Mouse (Mus musculus) gastrocnemius, postnatal 10 days (tissue): ENCODE data around the gene Pbx4. TPM values are rescaled to one million over a fixed set of nuclear protein-coding genes. Genes with fewer than 3 reads are reported as not detected.

ENCODE experiments used
- DNase-seq: peaks from one replicate; pipeline ENCODE4 v3.0.0; 2021; ENCODE audit warnings: mixed read lengths
- total RNA-seq, 2 experiments: library from RNA; stranded (reverse); gene quantifications; 2 replicates each; pipeline ENCODE4 v1.2.3; 2021

The Pbx4 gene
- total RNA-seq, 2 experiments from 2014 or later, result 0.47 to 1.1 TPM

- no peak for DNase-seq
Measured at GRCm38 (mm10) chr8:69900895-69901451, 68.7 kb downstream of the Pbx4 start.

- peak; percentile 96 for DNase-seq
Measured at GRCm38 (mm10) chr8:69901484-69902162, 69.3 kb downstream of the Pbx4 start.

- DNase-seq, result peak; percentile 54
Measured at GRCm38 (mm10) chr8:69902163-69903062, 70.1 kb downstream of the Pbx4 start, which contains the start of the genes Tssk6, Ndufa13 and Yjefn3. Gene Tssk6, plus strand, starts transcription at chr8:69902184. Gene Ndufa13, minus strand, starts transcription at chr8:69902558. Gene Yjefn3, minus strand, starts transcription at chr8:69902712.

GRCm38 (mm10) chr8:69903063-69903542 lies 70.8 kb downstream of the Pbx4 start:
- peak; percentile 99 for DNase-seq

DNA sequence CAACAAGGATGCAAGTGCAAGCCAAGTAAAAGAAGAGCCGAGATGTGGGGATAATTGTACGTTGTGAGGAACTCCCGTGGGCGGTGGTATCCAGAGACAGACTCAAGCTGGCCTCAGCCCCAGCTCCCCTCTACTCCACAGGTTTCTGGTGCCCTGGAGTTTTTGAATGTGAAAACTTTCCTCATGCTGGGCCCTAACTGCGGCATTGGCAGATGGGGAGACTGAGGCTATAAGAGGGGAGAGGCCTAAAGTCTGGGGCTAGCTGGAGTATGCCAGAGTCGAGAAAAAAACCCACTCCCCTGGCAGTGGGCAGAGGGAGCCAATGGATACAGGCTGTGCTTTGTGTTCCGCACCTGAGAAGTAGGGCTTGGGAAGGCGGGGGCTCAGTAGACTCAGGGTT lies 71.8 kb downstream of the Pbx4 start:
- DNase-seq, result no peak

DNA sequence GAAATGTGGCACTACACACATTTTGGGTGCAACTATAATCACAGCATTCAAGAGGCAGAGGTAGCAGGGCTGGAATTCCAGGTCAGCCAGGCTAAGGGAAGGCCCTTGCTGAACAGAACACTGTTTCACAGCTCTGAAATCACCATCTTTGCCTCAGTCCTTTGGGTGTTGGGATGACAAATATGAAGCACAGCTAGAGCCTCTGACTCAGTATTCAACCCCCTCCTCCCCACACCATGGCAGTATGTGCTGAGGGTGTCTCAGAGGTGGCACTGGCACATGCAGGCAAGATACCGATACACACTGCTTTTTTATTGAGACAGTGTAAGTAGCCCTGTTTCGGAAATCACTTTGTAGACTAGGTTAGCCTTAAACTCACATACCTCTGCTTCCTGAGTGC lies 74.0 kb downstream of the Pbx4 start:
- DNase-seq, result no peak

DNA sequence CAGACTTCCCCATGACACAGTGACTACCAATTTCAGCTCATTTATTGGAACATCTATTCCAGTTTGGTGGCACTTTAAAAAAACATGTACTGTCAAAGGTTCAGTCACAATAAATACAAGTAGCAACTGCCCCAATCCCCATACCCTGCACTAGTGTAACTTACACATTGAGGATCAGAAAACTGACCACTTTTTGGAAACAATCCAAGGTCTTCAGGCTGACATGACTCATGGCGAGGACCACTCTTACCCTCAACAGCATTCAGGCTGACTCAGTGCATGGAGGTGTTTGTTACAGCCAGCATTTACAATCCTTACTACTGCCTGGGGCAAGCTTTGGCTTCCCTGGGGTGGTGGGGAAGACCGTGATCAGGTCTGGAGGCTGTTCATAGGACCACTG lies 74.8 kb downstream of the Pbx4 start:
- no peak for DNase-seq

GRCm38 (mm10) chr8:69911917-69912316 lies 79.6 kb downstream of the Pbx4 start:
- DNase-seq, result no peak

DNA sequence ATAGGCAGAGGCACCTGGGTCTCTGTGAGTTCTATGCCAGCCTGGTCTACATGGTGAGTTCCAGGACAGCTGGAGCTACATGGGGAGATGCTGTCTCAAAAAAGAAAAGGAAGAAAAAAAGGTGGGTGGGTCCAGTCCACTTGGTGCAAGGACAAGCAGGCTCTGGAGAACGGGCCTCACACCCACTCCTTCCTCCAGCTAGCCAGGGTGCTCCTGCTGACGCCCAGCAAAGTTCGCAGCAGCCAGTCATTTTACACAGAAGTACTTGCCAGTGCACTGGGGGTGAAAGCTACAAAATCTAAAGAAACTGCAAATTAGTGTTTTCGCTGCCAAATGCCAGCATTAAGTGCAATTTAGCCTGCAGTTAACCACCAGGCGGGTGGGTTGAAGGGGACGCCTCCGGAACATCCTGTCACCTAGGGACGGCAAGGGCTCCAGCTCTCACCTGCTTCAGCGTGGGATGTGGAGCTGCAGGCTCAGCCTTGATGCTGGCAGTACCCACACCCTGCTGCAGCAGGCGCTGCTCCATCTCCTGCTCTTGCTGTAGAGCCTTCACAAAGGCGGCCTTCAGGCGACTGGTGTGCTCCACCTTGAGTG lies 80.3 kb downstream of the Pbx4 start:
- DNase-seq, result no peak

DNA sequence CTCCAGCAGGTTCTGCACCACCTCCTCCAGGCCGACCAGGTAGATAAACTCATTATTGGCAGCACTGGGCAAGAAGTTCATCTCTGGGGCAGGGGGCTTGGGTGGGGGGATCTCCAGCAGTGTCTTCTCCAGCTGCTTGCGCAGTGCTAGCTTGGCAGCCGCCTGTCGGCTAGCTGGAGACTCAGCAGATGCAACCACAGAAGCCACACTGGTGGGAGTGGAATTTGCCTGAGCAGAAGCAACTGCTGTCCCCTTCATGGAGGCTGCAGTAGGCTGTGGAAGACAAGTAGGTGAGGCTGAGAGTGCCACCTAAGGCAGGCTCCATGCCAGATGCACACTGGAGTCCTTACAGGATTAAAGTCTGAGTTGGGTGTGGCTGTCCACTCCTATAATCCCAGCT lies 82.2 kb downstream of the Pbx4 start:
- DNase-seq, result no peak

DNA sequence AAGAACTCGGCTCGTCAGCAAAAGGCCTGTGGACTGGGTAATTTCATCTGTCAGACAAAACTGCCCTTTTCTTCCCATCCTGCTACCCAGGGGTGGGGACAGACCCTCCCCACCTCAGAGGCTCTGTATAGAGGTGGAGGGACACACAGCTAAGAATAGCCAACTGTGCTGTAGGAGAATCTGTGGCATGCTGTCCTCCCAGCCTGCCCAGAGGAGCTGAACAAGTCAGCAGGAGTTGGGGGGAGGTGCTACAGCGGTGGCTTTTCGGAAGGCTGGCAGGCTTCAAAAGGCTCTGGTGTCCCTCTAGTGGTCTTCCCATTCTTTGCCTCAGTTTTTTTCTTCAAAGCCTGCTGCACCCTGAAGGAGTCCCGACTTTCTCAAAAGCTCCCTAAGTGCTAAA lies 83.5 kb downstream of the Pbx4 start:
- no peak for DNase-seq

DNA sequence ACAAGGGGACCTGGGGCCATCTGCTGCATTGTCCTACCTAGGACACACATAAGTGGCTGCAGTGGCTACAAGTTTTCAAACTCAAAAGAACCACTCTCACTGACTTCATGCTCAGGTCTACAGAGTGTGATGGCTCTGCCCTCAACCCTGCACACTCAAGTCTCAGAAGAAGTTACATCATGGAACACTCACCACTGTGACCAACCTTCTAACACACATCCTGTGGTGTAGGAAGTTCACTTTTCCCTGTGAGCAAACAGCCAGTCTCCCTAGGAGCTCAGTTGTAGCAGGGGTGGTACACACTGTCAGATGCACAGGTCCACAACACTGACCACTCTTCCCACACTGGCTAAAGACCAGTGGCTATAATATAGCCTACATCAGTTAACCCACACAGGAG lies 86.2 kb downstream of the Pbx4 start:
- DNase-seq, result no peak

GRCm38 (mm10) chr8:69919010-69919409 lies 86.7 kb downstream of the Pbx4 start:
- DNase-seq, result peak; percentile 59

GRCm38 (mm10) chr8:69919876-69920662 lies 87.8 kb downstream of the Pbx4 start:
- DNase-seq, result no peak

GRCm38 (mm10) chr8:69921141-69921540 lies 88.8 kb downstream of the Pbx4 start:
- DNase-seq, result no peak

Other genes with a start within 250 kb of the Pbx4 start
- gene Zfp868, start 206.9 kb upstream of the Pbx4 start, total RNA-seq, result 1 to 10 TPM; 7.6 to 7.9 TPM
- gene Zfp964, start 178.0 kb upstream of the Pbx4 start, total RNA-seq, result 1 to 10 TPM; 1.1 to 1.3 TPM
- 10 to 100 TPM; 12.7 to 12.8 TPM for gene Zfp869, start 121.8 kb upstream of the Pbx4 start, total RNA-seq
- 1 to 10 TPM; 4.0 to 5.0 TPM for gene Zfp963, start 82.5 kb upstream of the Pbx4 start, total RNA-seq
- gene Gm20422, start 57.6 kb upstream of the Pbx4 start, total RNA-seq, result 1 to 10 TPM; 2.6 to 3.9 TPM
- gene Atp13a1, start 41.3 kb upstream of the Pbx4 start, total RNA-seq, result 10 to 100 TPM; 13.4 to 17.8 TPM
- gene Zfp866, start 41.3 kb upstream of the Pbx4 start, total RNA-seq, result 10 to 100 TPM; 11.5 to 17.7 TPM
- gene Gmip, start 23.8 kb upstream of the Pbx4 start, total RNA-seq, result 1 to 10 TPM; 3.3 to 5.8 TPM
- gene Lpar2, start 10.1 kb upstream of the Pbx4 start, total RNA-seq, result under 1 TPM; 0.07 to 0.25 TPM
- 10 to 100 TPM; 25.3 to 28.4 TPM for gene Cilp2, start 55.2 kb downstream of the Pbx4 start, total RNA-seq
- under 1 TPM in 1 of 2 experiments, not detected in 1; 0.38 TPM for gene Tssk6, start 69.7 kb downstream of the Pbx4 start, total RNA-seq
- gene Ndufa13, start 70.1 kb downstream of the Pbx4 start, total RNA-seq, result 100 to 1,000 TPM; 236 to 268 TPM
- 1 to 10 TPM; 9.0 to 9.5 TPM for gene Yjefn3, start 70.2 kb downstream of the Pbx4 start, total RNA-seq
- 10 to 100 TPM; 40.4 to 46.5 TPM for gene Gatad2a, start 163.9 kb downstream of the Pbx4 start, total RNA-seq
- 10 to 100 TPM; 27.8 to 30.9 TPM for gene Mau2, start 210.2 kb downstream of the Pbx4 start, total RNA-seq
- 10 to 100 TPM; 20.2 to 22.5 TPM for gene Sugp1, start 210.3 kb downstream of the Pbx4 start, total RNA-seq
- not detected for gene Tm6sf2, start 240.4 kb downstream of the Pbx4 start, total RNA-seq